Mouse (Mus musculus) intestine, embryonic 15.5 days (tissue): ENCODE results near the gene Ppard. TPM values are rescaled to one million over a fixed set of nuclear protein-coding genes. Genes with fewer than 3 reads are reported as not detected.

Experiments used
- ATAC-seq: fragments of 200-750 bp; cut with Nextera tagmentation; 2 replicates; pipeline ENCODE4 v1.8.0; 2017; ENCODE audit warnings: moderate TSS enrichment, moderate library complexity
- H3K27ac ChIP-seq: fragments of 300-500 bp; sonication (generic); 2 replicates; pipeline ENCODE4 v1.5.1; 2015; ENCODE audit warnings: mild to moderate bottlenecking, inconsistent platforms
- H3K27me3 ChIP-seq: fragments of 300-500 bp; sonication (generic); replicated peaks from 2 replicates; pipeline ENCODE4 v1.6.1; 2015; ENCODE audit warnings: inconsistent platforms
- H3K36me3 ChIP-seq: fragments of 300-500 bp; sonication (generic); 2 replicates; pipeline ENCODE4 v1.6.1; 2015; ENCODE audit warnings: inconsistent platforms
- H3K4me1 ChIP-seq: fragments of 300-500 bp; sonication (generic); replicated peaks from 2 replicates; pipeline ENCODE4 v1.6.1; 2015; ENCODE audit warnings: inconsistent platforms
- H3K4me2 ChIP-seq: fragments of 300-500 bp; sonication (generic); replicated peaks from 2 replicates; pipeline ENCODE4 v1.6.1; 2015; ENCODE audit warnings: mild to moderate bottlenecking, inconsistent platforms
- H3K4me3 ChIP-seq: fragments of 300-500 bp; sonication (generic); replicated peaks from 2 replicates; pipeline ENCODE4 v1.5.1; 2015; ENCODE audit warnings: inconsistent platforms
- H3K9ac ChIP-seq: fragments of 300-500 bp; sonication (generic); 2 replicates; pipeline ENCODE4 v1.6.1; 2015; ENCODE audit warnings: inconsistent platforms
- H3K9me3 ChIP-seq: fragments of 300-500 bp; sonication (generic); 2 replicates; pipeline ENCODE4 v1.6.1; 2016; ENCODE audit warnings: inconsistent platforms
- WGBS: fragments of 180-500 bp; shearing (Covaris S2); methylation state at CpG from one replicate; pipeline ENCODE4 v1.1.7; 2015; 5-methylcytosine and 5-hydroxymethylcytosine counted together
- polyA plus RNA-seq: library from polyadenylated mRNA; unstranded; fragments of >200 nt; fragmentation: Nextera tagmentation; extraction: Ambion mirVana; gene quantifications from 2 replicates; pipeline ENCODE4 v1.2.1, GENCODE M21; 2015

Gene Ppard
- polyA plus RNA-seq, 1 experiment from 2014 or later, result 1.8 TPM

- Histone ChIP-seq H3K9me3 (no peaks in the 10 kb centered on the region), H3K4me2 (no peak overlapping the region), H3K27me3 (no peaks in the 10 kb centered on the region), H3K4me1 (peaks cover 18% of the 10 kb centered on the region), H3K4me3 (no peak overlapping the region), H3K9ac (no peak overlapping the region), H3K36me3 (no peaks in the 10 kb centered on the region), H3K27ac (no peak overlapping the region)
- ATAC-seq, result no peak
- 62% methylated on average over 6 of the region's 6 CpGs for WGBS
These were observed 15.1 kb downstream of the Ppard start for GRCm38 (mm10) chr17:28247613-28248012.

- Histone ChIP-seq H3K27me3 (no peaks in the 10 kb centered on the region), H3K9me3 (no peaks in the 10 kb centered on the region), H3K4me3 (no peak overlapping the region), H3K9ac (no peak overlapping the region), H3K27ac (no peak overlapping the region), H3K4me1 (peaks cover 20% of the 10 kb centered on the region), H3K36me3 (no peaks in the 10 kb centered on the region), H3K4me2 (no peak overlapping the region)
- ATAC-seq, result no peak
- 65% methylated on average over 12 of the region's 12 CpGs for WGBS
These were observed 16.6 kb downstream of the Ppard start for GRCm38 (mm10) chr17:28249062-28249461.

- no peaks in the 10 kb centered on the region for H3K9me3 ChIP-seq
- H3K27ac ChIP-seq, result no peak overlapping the region
- H3K27me3 ChIP-seq, result no peaks in the 10 kb centered on the region
- H3K4me3 ChIP-seq, result no peak overlapping the region
- no peak overlapping the region for H3K4me2 ChIP-seq
- H3K4me1 ChIP-seq, result peaks cover 23% of the 10 kb centered on the region
- no peak overlapping the region for H3K9ac ChIP-seq
- 74% methylated on average over 12 of the region's 12 CpGs for WGBS
- H3K36me3 ChIP-seq, result no peaks in the 10 kb centered on the region
- ATAC-seq, result no peak
These were observed 19.2 kb downstream of the Ppard start for GRCm38 (mm10) chr17:28251579-28252280.

GRCm38 (mm10) chr17:28252281-28252648 lies 19.8 kb downstream of the Ppard start:
- Histone ChIP-seq H3K4me1 (peaks cover 28% of the 10 kb centered on the region), H3K9me3 (no peaks in the 10 kb centered on the region), H3K4me2 (no peak overlapping the region), H3K27me3 (no peaks in the 10 kb centered on the region), H3K36me3 (no peaks in the 10 kb centered on the region), H3K4me3 (no peak overlapping the region), H3K9ac (no peak overlapping the region), H3K27ac (no peak overlapping the region)
- ATAC-seq, result no peak
- WGBS, result 85% methylated on average over 5 of the region's 5 CpGs

GRCm38 (mm10) chr17:28253216-28253615 lies 20.7 kb downstream of the Ppard start:
- Histone ChIP-seq H3K9me3 (no peaks in the 10 kb centered on the region), H3K9ac (no peak overlapping the region), H3K4me2 (no peak overlapping the region), H3K4me3 (no peak overlapping the region), H3K4me1 (peaks cover 34% of the 10 kb centered on the region), H3K27ac (no peak overlapping the region), H3K36me3 (no peaks in the 10 kb centered on the region), H3K27me3 (no peaks in the 10 kb centered on the region)
- peak; percentile 61 for ATAC-seq
- 66% methylated on average over 7 of the region's 7 CpGs for WGBS

GRCm38 (mm10) chr17:28254804-28255203 lies 22.3 kb downstream of the Ppard start:
- no peak for ATAC-seq
- Histone ChIP-seq H3K9me3 (no peaks in the 10 kb centered on the region), H3K27ac (no peak overlapping the region), H3K36me3 (no peaks in the 10 kb centered on the region), H3K4me2 (no peak overlapping the region), H3K4me1 (peaks cover 34% of the 10 kb centered on the region), H3K27me3 (no peaks in the 10 kb centered on the region), H3K9ac (no peak overlapping the region), H3K4me3 (no peak overlapping the region)
- WGBS, result 60% methylated on average over 4 of the region's 4 CpGs

- H3K9me3 ChIP-seq, result no peaks in the 10 kb centered on the region
- no peaks in the 10 kb centered on the region for H3K36me3 ChIP-seq
- H3K27ac ChIP-seq, result no peak overlapping the region
- H3K9ac ChIP-seq, result no peak overlapping the region; the same call in 1 of the 2 replicates
- H3K4me2 ChIP-seq, result no peak overlapping the region
- no peak for ATAC-seq
- H3K27me3 ChIP-seq, result no peaks in the 10 kb centered on the region
- WGBS, result 43% methylated on average over 5 of the region's 5 CpGs
- H3K4me3 ChIP-seq, result no peak overlapping the region
- H3K4me1 ChIP-seq, result peaks cover 34% of the 10 kb centered on the region
These were observed 23.2 kb downstream of the Ppard start for GRCm38 (mm10) chr17:28255651-28256050.

GRCm38 (mm10) chr17:28256651-28257328 lies 24.3 kb downstream of the Ppard start:
- Histone ChIP-seq H3K9ac (no peak overlapping the region), H3K27ac (peak overlapping the region; percentile 73), H3K4me1 (peaks cover 28% of the 10 kb centered on the region), H3K4me3 (no peak overlapping the region), H3K4me2 (peak overlapping the region; percentile 18), H3K36me3 (no peaks in the 10 kb centered on the region), H3K9me3 (no peaks in the 10 kb centered on the region), H3K27me3 (no peaks in the 10 kb centered on the region)
- WGBS, result 45% methylated on average over 13 of the region's 13 CpGs
- peak; percentile 59 for ATAC-seq

- 90% methylated on average over 9 of the region's 9 CpGs for WGBS
- H3K4me1 ChIP-seq, result peaks cover 25% of the 10 kb centered on the region
- ATAC-seq, result no peak
These were observed 25.8 kb downstream of the Ppard start for GRCm38 (mm10) chr17:28258325-28258724.

GRCm38 (mm10) chr17:28259890-28260542 lies 27.5 kb downstream of the Ppard start:
- no peaks in the 10 kb centered on the region for H3K36me3 ChIP-seq

More at GRCm38 (mm10) chr17:28258325-28258724, 25.8 kb downstream of the Ppard start:
- no peak overlapping the region for H3K27ac ChIP-seq
- no peak overlapping the region for H3K4me2 ChIP-seq
- no peaks in the 10 kb centered on the region for H3K36me3 ChIP-seq
- H3K9me3 ChIP-seq, result no peaks in the 10 kb centered on the region
- no peak overlapping the region for H3K9ac ChIP-seq
- H3K27me3 ChIP-seq, result no peaks in the 10 kb centered on the region
- H3K4me3 ChIP-seq, result no peak overlapping the region

GRCm38 (mm10) chr17:28260543-28260909 lies 28.0 kb downstream of the Ppard start:
- H3K4me2 ChIP-seq, result no peak overlapping the region
- no peak for ATAC-seq
- no peaks in the 10 kb centered on the region for H3K9me3 ChIP-seq
- H3K9ac ChIP-seq, result no peak overlapping the region
- H3K4me3 ChIP-seq, result no peak overlapping the region
- no peak overlapping the region for H3K27ac ChIP-seq
- H3K36me3 ChIP-seq, result no peaks in the 10 kb centered on the region
- H3K4me1 ChIP-seq, result peaks cover 42% of the 10 kb centered on the region
- WGBS, result 87% methylated on average over 9 of the region's 9 CpGs
- H3K27me3 ChIP-seq, result no peaks in the 10 kb centered on the region

More at GRCm38 (mm10) chr17:28259890-28260542, 27.5 kb downstream of the Ppard start:
- Histone ChIP-seq H3K9me3 (no peaks in the 10 kb centered on the region), H3K4me1 (peaks cover 40% of the 10 kb centered on the region), H3K27me3 (no peaks in the 10 kb centered on the region), H3K4me2 (no peak overlapping the region), H3K9ac (no peak overlapping the region), H3K4me3 (no peak overlapping the region), H3K27ac (no peak overlapping the region)
- WGBS, result 80% methylated on average over 16 of the region's 16 CpGs
- ATAC-seq, result no peak

GRCm38 (mm10) chr17:28261795-28262194 lies 29.3 kb downstream of the Ppard start:
- WGBS, result 58% methylated on average over 11 of the region's 11 CpGs
- Histone ChIP-seq H3K36me3 (no peaks in the 10 kb centered on the region), H3K9ac (no peak overlapping the region; the same call in 1 of the 2 replicates), H3K9me3 (no peaks in the 10 kb centered on the region), H3K27ac (no peak overlapping the region), H3K27me3 (no peaks in the 10 kb centered on the region), H3K4me1 (peaks cover 33% of the 10 kb centered on the region), H3K4me3 (no peak overlapping the region), H3K4me2 (no peak overlapping the region)
- no peak for ATAC-seq
